Mouse (Mus musculus): Measurements from ENCODE around the gene Cd300a.

The Cd300a gene

GRCm38 (mm10) chr11:114889991-114890518, at the start of gene Cd300a:
Cd300a (plus strand) TSS chr11:114890041.
- peak; percentile 11 for DNase-seq (ENCODE audit: inconsistent ontology term)

- no peak for DNase-seq (ENCODE audit: inconsistent ontology term)
Observed at GRCm38 (mm10) chr11:114843818-114844463, 45.9 kb upstream of the Cd300a start.

- DNase-seq (ENCODE audit: inconsistent ontology term) = no peak
Observed at GRCm38 (mm10) chr11:114844464-114845220, 45.2 kb upstream of the Cd300a start.

GRCm38 (mm10) chr11:114846336-114846735, 43.5 kb upstream of the Cd300a start:
- DNase-seq (ENCODE audit: inconsistent ontology term) = no peak

GRCm38 (mm10) chr11:114847008-114847407, 42.8 kb upstream of the Cd300a start:
- no peak for DNase-seq (ENCODE audit: inconsistent ontology term)

GRCm38 (mm10) chr11:114849572-114849971, 40.3 kb upstream of the Cd300a start:
- DNase-seq (ENCODE audit: inconsistent ontology term) = no peak

GRCm38 (mm10) chr11:114850066-114850451, 39.8 kb upstream of the Cd300a start:
- peak; percentile 47 for DNase-seq (ENCODE audit: inconsistent ontology term)

- DNase-seq (ENCODE audit: inconsistent ontology term) = peak; percentile 85
Observed at GRCm38 (mm10) chr11:114850452-114851268, 39.2 kb upstream of the Cd300a start, which contains the start of gene Gprc5c. Gprc5c (plus strand) TSS chr11:114851152.

GRCm38 (mm10) chr11:114851269-114851607, 38.6 kb upstream of the Cd300a start:
- peak; percentile 71 for DNase-seq (ENCODE audit: inconsistent ontology term)

- peak; percentile 82 for DNase-seq (ENCODE audit: inconsistent ontology term)
Observed at GRCm38 (mm10) chr11:114851608-114852310, 38.1 kb upstream of the Cd300a start.

- peak; percentile 65 for DNase-seq (ENCODE audit: inconsistent ontology term)
Observed at GRCm38 (mm10) chr11:114852311-114853173, 37.3 kb upstream of the Cd300a start.

GRCm38 (mm10) chr11:114853174-114853838, 36.5 kb upstream of the Cd300a start:
- no peak for DNase-seq (ENCODE audit: inconsistent ontology term)

GRCm38 (mm10) chr11:114854581-114854980, 35.3 kb upstream of the Cd300a start:
- DNase-seq (ENCODE audit: inconsistent ontology term) = no peak

GRCm38 (mm10) chr11:114856125-114856524, 33.7 kb upstream of the Cd300a start:
- DNase-seq (ENCODE audit: inconsistent ontology term) = no peak

GRCm38 (mm10) chr11:114858641-114859040, 31.2 kb upstream of the Cd300a start:
- no peak for DNase-seq (ENCODE audit: inconsistent ontology term)

- no peak for DNase-seq (ENCODE audit: inconsistent ontology term)
Observed at GRCm38 (mm10) chr11:114861057-114861456, 28.8 kb upstream of the Cd300a start.

- DNase-seq (ENCODE audit: inconsistent ontology term) = no peak
Observed at GRCm38 (mm10) chr11:114862687-114863086, 27.2 kb upstream of the Cd300a start.

GRCm38 (mm10) chr11:114863918-114864420, 25.9 kb upstream of the Cd300a start:
- DNase-seq (ENCODE audit: inconsistent ontology term) = no peak

- DNase-seq (ENCODE audit: inconsistent ontology term) = no peak
Observed at GRCm38 (mm10) chr11:114865999-114866398, 23.8 kb upstream of the Cd300a start.
